Mouse (Mus musculus) layer of hippocampus, adult 9-10 months (tissue): ENCODE results near the gene Ubxn7.
A peak's percentile ranks its signal among the peaks of the same experiment; 100 is the strongest.

Source experiments
- DNase-seq: peaks from one replicate; pipeline ENCODE4 v3.0.0; 2022; ENCODE audit warnings: low spot score

Gene Ubxn7

DNA sequence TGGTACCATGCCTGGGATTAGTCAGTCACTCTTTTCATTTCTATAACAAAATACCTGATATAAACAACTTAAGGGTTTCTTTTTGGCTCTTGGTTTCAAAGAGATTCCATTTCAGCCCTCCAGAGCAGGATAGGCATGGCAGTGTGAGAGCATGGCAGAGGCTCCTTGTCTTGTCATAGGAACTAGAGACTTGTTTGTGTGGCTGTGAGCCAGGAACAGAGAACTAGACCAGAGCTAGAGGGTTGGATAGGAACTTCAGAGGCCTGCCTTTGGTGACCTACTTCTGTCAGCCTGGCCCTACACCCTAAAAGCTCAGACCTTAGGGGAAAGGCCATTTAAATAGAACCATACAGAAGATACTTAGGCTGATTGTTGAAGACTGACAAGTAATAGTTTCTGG, 50.8 kb downstream of the Ubxn7 start:
- no peak for DNase-seq

DNA sequence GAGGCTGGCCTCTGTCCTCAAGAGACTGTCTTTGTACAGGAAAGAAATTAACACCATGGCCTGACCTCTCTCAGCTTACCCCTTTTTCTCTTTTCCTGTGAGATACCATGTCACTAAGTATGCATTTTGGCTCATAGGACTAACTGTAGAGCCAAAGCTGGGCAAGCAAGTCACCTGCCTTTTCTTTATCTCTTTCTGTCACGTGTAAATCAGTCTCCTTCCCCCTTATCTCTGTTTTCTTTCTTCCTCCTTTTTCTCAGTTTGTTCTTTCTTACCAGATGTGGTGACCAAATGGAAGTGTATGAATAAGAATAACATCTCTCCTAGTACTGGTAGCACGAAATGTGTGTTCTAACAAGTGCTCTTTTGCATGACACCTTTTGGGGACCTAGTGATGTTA, 52.8 kb downstream of the Ubxn7 start:
- DNase-seq = no peak

DNA sequence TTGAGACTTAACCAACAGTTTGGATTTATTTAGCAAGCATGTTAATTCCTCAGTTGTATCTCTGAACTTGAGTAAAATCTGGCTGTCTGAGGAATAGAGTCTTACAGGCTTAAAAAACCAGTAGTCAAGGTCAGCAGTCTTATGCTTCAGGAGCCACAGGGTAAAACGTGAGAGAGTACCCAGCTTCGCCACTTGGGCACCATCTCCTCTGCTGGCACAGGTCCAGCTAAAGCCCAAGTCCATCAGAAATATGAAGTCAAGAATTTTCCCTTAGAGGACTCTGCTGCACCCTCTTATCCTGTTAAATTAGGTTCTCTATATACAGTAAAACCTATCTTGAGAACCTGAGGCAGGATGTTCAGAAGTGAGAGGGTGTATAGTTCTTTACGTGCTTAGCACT, 54.8 kb downstream of the Ubxn7 start:
- no peak for DNase-seq

DNA sequence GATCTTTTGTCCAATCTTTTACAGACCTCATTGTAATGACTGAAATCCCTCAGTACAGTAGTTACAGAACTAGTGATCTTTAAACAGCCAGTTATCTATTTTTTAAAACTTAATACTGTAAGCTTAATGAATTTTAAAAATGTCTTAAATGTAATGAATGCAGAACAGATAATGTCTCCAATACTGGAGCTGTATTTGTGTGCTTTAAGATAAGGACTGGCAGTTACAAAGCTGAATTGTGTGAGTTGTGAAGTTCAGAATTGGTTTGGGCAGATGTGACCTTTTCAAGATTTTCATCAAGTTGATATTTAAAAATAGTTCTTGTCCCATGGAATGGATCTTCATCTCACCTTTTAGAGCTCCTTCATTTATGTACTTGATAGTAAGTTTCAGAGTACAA, 57.0 kb downstream of the Ubxn7 start:
- DNase-seq = no peak

DNA sequence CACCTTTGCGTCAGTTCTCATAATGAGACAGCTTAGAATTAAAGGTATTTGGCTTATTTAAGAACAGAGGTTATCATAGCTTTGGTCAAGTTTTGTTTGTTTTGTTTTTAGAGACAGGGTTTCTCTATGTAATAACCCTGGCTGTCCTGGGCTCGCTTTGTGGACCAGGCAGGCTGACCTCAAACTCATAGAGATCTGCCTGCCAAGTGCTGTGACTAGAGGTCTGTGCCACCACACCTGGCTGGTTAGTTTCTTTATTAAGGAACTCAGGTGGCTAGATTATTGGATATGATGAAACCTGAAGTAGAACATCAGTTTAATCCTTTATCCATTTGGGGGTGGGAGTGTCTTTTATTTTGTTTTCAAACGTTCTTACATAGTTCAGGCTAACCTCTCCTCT, 57.8 kb downstream of the Ubxn7 start:
- DNase-seq = no peak

DNA sequence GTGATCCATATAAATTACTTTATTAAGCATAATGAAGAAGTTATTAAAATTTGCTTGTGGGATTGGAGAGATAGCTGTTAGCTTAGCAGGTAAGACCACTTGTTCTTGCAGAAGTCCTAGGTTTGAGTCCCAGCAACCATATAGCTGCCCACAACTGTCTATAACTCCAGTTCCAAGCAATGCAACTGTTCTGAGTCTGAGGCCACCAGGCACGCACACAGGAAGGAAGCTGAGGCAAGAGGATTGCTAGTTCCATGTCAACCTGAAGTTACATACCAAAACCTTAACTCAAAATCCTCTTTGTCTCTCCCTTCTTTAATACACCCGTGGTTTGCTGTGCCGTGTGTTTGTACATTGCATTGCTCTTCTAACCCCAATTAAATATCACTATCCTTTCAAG, 58.8 kb downstream of the Ubxn7 start:
- no peak for DNase-seq

DNA sequence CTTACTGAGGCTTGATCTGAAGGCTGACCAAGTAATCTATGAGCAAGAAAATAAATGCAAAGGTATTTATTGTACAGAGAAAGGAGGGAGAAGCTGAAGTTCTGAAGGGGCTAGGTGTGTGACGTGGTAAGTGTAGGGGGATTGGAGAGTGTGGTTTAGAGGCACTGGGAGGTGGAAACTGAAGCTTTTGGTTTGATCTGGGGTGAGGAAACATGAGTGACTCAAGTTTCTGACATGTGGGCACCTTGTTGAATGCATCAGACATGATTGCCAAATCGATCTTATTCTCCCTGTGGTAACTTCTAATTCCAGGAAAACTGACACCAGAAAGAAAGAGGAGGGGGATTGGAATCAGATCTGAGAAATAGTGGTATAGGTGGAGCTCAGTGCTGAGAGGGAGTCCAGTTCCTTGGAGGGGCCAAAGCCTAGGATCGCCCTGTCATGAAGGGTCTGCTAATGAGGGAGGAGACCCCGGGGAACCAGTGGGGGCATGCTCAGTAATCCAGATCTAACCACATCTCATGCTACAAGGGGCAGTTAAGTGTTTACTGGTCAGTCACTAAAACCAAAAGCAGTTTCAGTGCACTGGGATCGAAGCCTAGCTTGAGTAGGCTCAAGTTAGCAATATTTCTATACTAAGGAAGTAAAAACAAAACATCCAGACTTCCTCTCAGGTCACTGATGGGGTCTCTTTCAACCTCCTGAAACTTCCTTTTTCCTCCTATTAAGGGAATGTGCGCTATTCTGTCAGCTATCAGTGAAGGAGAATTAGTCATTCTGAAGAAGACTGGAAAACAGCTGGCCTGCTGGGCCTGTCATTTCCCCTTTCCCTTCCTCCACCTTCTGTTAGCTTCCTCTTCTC, 63.9 kb downstream of the Ubxn7 start:
- DNase-seq = no peak

DNA sequence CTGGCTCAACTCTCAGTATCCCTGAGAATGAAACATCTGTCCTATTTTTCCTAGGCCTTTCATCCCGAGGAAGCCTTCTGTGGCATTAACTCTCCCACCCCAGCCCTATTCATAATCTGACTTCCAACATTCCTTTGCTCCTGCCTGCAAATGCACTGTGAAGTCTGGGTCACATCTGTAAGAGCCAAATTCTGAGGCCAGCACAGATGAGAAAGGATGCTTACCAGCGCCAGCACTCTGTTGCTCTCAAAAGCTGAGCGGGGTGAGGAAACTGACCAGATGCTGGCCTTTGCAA, 64.4 kb downstream of the Ubxn7 start:
- DNase-seq = no peak

DNA sequence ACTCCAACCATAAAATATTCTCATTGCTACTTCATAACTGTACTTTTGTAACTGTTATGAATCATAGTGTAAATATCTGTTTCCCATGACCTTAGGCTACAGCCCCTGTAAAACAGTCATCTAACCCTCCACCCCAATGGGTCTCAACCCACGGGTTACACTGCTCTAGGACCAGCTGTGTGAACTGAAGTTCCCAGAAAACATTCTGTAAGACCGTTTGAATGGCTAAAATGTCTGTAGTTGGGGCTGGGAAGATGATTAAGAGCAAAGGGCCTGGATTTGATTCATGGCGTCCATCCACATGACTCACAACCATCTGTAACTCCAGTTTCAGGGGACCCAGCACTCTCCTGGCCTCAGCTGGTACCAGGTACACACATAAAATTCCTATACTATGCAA, 66.1 kb downstream of the Ubxn7 start:
- no peak for DNase-seq

DNA sequence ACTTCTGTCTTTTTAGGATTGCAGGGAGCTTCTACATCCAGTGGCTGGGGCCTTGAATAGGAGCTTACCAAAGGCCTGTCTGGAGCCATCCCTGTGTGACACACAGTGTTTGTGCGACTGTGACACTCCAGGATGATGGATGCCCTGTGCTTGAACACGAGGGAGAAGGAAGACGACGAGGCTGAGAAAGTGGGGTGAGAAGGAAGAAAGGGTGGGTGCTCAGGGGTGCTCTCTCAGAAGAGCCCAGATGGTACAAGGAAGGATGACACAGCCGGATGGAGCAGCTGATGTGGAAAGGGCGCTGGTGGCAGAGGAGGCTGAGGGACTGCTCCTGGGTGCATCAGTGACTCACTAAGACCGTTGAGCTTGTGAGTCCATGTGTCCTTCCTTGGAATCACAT, 68.2 kb downstream of the Ubxn7 start, which contains the start of gene Tm4sf19:
TSS of gene Tm4sf19 (plus strand) at position 240 of the 400 bp plus-strand sequence.
- DNase-seq = no peak

DNA sequence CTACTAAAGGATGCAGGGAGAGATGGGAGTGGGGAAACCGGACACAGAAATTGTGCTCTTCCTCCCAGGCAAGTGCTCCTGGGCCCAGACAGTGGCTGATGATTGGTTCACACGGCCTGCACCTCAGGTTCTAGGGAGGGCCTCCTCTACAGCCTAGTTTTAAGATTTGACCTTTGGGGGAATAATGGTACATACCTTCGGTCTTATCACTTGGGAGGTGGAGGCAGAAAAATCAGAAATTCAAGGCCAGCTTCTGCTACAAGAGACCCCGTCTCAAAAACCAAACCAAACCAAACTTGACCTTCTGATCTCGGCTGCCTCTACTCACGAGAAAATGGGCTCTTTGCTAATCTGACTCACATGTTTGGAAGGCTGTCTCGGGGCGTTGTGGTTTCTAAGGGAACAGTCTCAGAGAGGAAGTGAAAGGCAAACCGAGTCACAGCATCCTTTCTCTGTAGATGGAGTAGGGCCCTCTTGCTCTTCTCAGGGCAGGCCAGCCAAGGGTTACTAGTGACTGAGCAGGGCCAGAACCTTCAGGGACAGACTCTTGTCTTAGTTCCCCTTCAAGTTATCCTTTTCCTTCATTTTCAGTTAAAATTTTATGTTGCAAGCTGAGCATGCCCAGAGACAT, 69.4 kb downstream of the Ubxn7 start:
- no peak for DNase-seq

DNA sequence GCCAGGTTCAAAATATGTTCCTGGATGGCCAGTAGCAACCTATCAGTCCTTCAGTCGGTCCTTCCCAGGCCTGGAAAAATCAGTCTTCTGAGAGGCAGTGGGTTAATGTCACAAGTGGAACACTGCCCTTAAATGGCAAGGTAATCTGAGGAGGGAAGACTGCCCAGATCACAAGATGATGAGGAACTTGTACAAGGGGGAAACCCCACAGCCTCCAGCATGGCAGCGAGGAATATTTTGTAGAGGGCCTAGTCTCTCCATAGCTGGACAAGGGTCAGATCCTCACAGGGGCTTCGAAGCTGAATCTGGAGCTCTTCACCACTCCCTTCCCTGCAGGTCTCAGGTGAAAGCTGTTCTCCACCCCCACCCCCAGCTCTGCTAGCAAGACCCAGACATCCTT, 70.8 kb downstream of the Ubxn7 start:
- DNase-seq = no peak

DNA sequence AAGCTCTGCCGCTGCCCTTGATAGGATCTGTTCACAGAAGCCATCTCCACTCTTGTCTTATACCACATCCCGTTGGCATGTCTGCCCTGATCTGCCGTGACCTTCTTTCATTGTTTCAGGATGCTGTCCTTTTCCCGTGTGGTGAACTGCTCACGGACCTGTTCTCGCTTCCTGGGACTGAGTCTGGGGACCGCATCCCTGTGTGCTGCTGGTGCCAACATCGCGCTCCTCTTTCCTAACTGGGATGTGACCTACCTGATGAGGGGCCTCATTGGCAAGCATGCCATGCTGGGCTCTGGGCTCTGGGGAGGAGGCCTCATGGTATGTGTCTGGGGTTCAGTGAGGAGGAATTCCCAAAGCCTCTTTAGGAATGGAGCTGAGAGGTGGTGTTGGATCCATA, 73.7 kb downstream of the Ubxn7 start:
- DNase-seq = no peak

DNA sequence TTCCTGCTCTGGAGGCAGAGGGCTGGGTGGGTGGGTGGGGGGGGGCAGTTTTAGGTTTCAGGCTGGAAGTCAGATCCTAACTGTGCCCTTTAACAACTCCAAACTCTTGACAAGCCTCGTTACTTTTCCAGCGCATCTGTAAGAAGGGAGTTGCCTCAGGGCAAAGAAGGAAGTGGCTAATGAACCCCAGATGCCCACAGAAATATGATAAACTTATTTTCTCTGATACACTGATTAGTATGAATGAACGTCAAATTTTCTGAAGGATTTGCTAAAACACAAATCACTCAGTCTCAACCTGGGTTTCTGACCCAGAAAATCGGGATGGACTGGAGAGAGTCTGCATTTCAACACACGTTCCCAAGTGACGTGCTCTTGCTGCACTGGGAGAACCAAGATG, 74.6 kb downstream of the Ubxn7 start:
- DNase-seq = no peak

DNA sequence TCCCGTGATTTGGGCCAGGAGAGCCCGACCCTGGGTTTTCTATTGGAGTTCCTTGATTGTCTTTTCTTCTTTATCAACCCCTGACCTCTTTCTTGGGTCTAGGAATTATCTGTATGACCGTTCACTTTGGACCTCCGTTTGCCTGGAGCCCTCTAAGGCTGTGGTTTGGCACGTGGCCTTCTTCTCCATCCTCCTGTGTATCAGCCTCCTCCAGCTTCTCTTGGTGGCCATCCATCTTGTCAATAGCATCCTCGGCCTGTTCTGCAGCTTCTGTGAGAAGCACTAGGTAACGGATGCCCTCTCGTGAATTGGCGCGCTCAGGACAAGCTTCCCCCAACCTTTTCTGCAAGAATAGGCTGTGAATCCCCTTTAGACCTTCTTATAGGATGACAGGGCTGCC, 75.7 kb downstream of the Ubxn7 start:
- no peak for DNase-seq

DNA sequence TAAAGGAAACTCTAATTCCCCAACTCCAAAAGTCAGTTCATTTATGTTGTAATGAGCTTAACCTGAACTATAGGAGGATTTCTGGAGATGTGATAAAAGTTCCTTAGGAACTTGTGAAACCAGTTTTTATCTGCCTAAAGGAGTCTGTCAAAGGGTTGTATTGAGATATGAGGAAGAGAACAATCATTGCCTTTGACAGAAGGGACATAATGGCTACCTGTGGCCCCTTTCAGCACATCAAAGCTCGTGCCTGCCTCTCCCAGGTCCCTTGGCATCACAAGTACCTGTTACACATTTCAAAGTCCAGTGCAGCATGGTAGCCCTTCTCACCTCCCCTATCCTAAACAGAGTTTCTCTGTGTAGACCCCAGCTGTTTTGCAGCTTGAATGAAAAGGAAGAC, 85.4 kb downstream of the Ubxn7 start:
- DNase-seq = no peak

DNA sequence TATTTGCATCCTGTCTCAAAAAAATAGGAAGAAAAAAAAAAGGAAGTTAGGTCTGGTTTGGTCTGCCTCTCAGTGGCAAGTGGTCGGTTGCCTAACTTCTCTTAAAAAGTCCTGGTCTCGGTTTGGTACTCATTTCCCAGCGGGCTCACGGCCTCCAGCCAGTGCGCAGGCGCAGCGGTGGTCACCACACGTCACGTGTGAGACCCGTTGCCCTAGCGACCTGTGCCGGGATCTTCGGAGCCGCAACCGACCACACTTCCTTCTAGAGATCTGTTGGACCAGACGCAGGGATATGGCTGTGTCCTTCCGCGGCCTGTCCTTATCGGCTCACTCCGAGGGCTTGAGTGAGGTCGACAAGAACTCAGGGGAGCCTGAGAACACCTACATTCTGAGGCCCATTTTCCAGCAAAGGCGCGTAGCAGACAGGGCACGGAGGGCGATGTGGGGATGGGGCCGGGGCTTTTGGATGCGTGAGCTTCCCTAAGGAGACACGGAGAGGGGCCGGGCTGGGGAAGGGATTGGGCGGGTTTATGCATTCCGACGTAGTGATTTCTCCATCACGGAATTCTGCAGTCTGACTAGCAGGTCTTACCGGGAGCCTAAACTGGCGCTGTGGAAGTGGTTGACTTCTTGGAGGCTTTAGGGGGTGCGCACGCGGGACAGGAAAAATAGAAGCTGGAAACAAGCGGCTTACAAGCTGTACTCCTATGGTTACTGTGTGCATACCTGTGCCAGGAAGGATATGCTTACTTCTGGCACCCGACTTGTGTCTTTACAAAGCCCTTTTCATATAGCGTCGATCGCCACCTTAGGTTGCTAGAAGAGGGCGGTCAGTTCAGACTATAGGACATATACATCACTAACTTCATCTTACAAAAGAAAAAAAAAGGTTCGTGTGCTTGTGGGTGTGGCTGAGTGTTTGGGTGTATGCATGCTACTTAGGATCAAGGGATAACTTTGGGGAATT, 87.7 kb downstream of the Ubxn7 start, which contains the start of gene Tctex1d2:
TSS of gene Tctex1d2 (plus strand) at position 186 of the 967 bp plus-strand sequence.
- DNase-seq = peak; percentile 77

DNA sequence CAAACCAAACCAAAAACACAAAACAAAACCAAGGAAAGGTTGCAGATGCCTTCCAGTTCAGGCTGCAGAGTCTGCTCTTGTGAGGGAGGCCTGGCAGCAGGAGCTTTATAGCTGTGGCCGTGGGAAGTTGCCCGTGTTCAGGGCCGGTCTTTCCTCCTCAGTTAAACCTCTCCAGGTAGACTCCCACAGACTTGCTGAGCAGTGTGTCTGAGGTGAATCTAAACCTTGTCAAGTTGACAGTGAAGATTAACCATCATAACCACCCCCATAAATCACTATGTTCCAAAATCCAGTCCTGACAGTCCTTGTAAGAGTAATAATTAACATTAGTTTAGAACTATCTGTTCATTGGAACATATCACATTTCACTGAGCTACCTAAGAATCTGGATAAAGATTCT, 95.4 kb downstream of the Ubxn7 start:
- DNase-seq = no peak

DNA sequence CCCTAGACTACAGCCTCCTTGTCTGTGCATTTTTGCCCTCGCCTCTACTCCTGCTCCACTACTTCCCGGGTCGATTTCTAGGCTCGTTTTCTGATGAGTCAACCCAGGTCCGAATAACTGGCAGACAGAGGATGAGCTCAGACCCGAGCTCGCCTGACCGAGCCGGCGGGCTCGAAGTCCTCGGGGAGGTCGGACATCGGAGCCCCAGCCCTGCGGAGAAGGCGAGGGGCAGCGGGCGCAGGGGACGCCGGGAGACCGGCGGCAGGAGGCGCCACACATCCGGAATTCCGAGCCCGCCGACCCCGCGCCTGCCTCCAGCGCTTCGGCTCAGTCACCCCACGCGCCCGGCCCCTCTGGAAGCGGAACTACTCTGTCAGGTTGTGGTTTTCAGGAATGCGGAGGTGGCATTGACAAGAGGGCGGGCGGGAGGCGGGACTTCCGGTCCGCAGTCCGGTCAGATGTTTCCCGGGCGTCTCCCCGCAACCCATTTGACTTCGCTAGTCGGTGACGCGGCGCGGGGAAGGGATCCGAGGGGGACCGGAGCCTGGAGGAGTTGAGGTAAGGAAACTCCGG, 98.5 kb downstream of the Ubxn7 start, which contains the start of gene Pcyt1a:
TSS of gene Pcyt1a (plus strand) at position 448 of the 573 bp plus-strand sequence.
- peak; percentile 71 for DNase-seq

DNA sequence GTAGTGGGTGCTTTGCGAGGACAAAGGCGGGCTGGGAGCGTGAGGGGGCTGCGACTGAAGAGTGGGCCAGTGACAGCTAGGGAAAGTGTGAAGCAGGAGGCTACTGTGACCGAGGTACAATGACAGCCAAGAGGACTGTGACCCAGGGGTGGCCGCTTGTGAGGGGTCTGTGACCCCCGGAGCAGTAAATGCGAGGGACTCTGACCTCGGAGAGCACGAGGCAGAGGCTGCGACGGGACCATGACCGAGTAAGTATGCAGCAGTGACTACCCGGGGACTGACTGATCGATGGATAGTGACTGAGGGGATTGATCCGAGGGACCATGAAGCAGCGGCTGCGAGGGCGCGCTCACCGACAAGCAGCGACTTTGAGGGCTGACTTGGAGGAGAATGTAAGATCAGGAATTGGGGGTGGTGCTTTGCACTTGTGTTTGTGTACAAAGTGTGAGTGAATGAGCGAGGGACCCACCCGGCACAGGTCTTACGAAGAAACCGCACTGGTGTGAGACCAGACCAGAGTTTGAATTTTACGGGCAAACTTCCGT, 99.1 kb downstream of the Ubxn7 start:
- DNase-seq = no peak

DNA sequence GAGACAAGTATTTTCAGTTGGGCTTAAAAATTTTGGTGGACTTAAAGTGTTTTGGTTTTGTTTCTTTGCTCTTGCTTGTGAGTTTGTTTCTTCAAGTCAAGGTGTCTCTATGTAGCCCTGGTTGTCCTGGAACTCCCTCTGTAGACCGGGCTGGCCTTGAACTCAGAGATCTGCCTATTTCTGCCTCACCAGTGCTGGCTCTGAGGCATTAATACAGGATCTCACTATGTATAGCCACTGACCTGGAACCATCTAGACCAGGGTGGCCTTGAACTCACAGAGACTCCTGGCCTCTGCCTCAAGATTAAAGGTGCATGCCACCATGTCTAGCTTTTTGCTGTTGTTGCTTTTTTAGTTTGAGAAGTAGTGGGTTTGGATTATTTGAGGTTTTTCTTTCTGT, 99.9 kb downstream of the Ubxn7 start:
- DNase-seq = no peak

DNA sequence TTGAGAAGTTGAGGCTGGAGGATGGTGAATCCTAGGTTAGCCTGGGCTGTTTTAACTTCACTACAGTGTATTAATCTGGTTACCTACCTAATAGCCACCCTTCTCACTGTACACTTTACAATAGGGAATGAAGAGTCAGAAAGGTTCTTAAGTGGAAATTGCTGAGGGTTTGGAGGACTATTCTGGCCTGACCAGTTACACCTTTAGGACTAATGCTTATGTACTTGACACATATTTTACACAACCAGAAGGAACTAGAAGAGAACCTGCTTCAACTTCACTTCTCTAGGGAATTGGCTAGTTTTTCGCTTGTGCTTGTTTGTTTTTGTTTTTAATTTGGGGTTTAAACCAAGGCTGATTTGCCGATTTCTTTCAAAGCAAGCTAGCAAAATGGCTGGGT, 101.1 kb downstream of the Ubxn7 start:
- no peak for DNase-seq
